12 mouse cellular contexts compared by ENCODE assay signal in genomic region chr6:18485087-18485486, GRCm38 (mm10). TPM values are rescaled to one million over a fixed set of nuclear protein-coding genes. Genes with fewer than 3 reads are reported as not detected.
"Had no signal": no experiment of that assay in that cellular context is flagged by ENCODE, and none has a peak within 500 bp of the region (broad histone marks: within the 10 kb centered on the region; RNA-seq: fewer than 3 reads in every experiment).

No protein-coding gene starts in this region.

- ATAC-seq: intestine, embryonic 16.5 days; lung, postnatal 0 days had no signal

- DNase-seq: kidney, adult 8-10 months; kidney, postnatal 25 days; lung, adult 2 months; lung, postnatal 36 days; right cerebral cortex, postnatal 25 days; thymus, postnatal 4 days had no signal

- H3K27ac ChIP-seq: limb, embryonic 12.5 days; liver, embryonic 15.5 days had no signal

- H3K9me3 ChIP-seq: limb, embryonic 12.5 days; liver, embryonic 15.5 days had no signal

- H3K9ac ChIP-seq: limb, embryonic 12.5 days; liver, embryonic 15.5 days had no signal

- H3K4me3 ChIP-seq: limb, embryonic 12.5 days; liver, embryonic 15.5 days had no signal

- H3K4me1 ChIP-seq: limb, embryonic 12.5 days; liver, embryonic 15.5 days had no signal

- H3K36me3 ChIP-seq: liver, embryonic 15.5 days had no signal

- H3K4me2 ChIP-seq: limb, embryonic 12.5 days; liver, embryonic 11.5 days; liver, embryonic 15.5 days had no signal

- H3K27me3 ChIP-seq: limb, embryonic 12.5 days; liver, embryonic 15.5 days had no signal

RNA-seq across cellular contexts. Expression of gene Cttnbp2, which starts 29.6 kb away (rescaled TPM):
- total RNA-seq: megakaryocyte progenitor cell, adult 5-6 weeks had no signal
